Mouse (Mus musculus): ENCODE data around the gene 1700037C18Rik. TPM values are rescaled to one million over a fixed set of nuclear protein-coding genes. Genes with fewer than 3 reads are reported as not detected.

1700037C18Rik gene
- 1 to 10 TPM; 5.9 to 7.2 TPM for total RNA-seq (2021)
- long read RNA-seq, partial matches to known transcripts: 2 of 9 reads
- long read RNA-seq, other reads (novel, unspliced or antisense): 6 of 9 reads

- peak; percentile 90 to 96 for DNase-seq (ENCODE audit: low spot score in 2 of 2)
Observed at GRCm38 (mm10) chr16:3908537-3909111, at the start of gene 1700037C18Rik, which contains the start of gene Cluap1. Gene 1700037C18Rik, minus strand, starts transcription at chr16:3908689. Gene Cluap1, plus strand, starts transcription at chr16:3908801.

GRCm38 (mm10) chr16:3956369-3956768 is 47.9 kb upstream of the 1700037C18Rik start:
- DNase-seq (ENCODE audit: low spot score in 2 of 2): no peak

- no peak for DNase-seq (ENCODE audit: low spot score in 2 of 2)
Observed at GRCm38 (mm10) chr16:3951141-3951540, 42.7 kb upstream of the 1700037C18Rik start.

- no peak for DNase-seq (ENCODE audit: low spot score in 2 of 2)
Observed at GRCm38 (mm10) chr16:3934701-3935100, 26.2 kb upstream of the 1700037C18Rik start.

GRCm38 (mm10) chr16:3934091-3934490 is 25.6 kb upstream of the 1700037C18Rik start:
- no peak for DNase-seq (ENCODE audit: low spot score in 2 of 2)

DNA sequence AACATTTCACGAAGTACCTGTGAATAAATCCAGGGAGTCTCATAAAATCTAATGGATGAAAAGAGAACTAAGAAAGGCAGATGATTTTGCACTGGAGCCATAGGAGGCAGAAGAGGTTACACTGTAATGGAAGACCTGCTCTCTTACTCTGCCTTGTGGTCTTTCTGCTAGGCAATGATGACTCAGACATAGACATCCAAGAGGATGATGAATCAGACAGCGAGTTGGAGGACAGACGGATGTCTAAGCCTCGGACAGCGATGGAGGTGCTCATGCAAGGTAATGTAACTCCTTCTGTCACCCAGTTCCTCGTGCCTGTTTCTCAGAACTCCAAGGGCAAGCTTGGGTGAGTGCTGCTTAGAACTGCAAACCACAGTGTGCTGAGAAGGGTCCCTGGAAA is 25.0 kb upstream of the 1700037C18Rik start:
- DNase-seq (ENCODE audit: low spot score in 2 of 2): no peak

GRCm38 (mm10) chr16:3929151-3929550 is 20.7 kb upstream of the 1700037C18Rik start:
- DNase-seq (ENCODE audit: low spot score in 2 of 2): no peak

DNA sequence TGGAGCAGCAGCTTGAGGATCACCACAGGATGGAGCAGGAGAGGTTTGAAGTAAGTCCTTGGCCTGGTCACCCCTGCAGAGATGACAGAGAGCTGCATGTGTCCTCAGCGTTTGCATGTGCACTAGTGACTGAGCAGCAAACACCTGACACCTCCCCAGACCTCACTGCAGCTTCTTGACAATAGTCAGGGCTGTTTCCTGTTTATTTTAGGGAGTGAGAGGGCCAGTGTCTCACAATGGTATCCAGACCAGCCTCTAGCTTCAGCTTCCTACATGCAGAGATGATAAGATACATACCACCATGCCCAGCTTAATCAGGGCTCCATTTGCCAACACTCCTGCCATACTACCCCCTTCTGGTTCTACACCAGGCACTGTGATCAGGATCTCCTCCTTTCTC is 20.1 kb upstream of the 1700037C18Rik start:
- DNase-seq (ENCODE audit: low spot score in 2 of 2): no peak

DNA sequence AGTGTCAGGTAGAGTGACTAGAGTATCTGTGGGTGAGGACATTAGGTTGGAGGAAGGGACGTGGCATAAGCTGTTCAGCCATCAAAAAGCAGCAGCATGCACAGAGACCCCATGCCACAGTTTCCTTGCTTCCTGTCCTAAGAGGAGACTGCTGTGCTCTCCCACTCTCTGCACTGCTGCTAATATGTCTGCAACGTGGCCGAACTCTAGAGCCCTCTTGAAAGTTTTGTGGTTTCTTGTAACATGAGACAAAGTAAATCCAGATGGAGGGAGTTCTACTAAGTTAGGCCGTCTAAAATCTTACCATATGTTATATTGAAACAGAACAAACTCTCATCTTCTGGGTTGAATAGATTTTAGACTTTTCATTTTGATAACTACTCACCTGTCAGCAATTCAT is 15.5 kb upstream of the 1700037C18Rik start:
- no peak for DNase-seq (ENCODE audit: low spot score in 2 of 2)

- DNase-seq (ENCODE audit: low spot score in 2 of 2): no peak
Observed at GRCm38 (mm10) chr16:3923515-3923914, 15.0 kb upstream of the 1700037C18Rik start.

- no peak for DNase-seq (ENCODE audit: low spot score in 2 of 2)
Observed at GRCm38 (mm10) chr16:3920756-3921155, 12.3 kb upstream of the 1700037C18Rik start.

DNA sequence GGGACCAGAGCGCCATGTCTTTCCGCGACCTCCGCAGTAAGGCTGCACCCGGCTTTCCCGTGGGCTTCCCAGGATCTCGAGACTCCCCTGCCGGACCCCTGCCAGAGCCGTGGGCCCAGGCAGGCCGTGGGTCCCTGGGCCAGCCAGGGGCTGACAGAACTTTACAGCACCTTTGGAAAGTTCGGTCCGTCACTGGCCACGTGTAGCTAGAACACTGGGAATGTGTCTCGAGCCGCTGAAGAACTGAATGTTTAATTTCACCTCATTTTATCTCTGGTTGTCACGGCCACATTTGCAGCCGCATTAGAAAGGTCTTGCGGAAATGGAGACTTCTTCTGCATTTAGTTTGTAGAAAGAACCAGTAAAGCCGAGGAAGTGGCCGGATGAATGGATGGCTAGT is 629 bp upstream of the 1700037C18Rik start:
- no peak for DNase-seq (ENCODE audit: low spot score in 2 of 2)

DNA sequence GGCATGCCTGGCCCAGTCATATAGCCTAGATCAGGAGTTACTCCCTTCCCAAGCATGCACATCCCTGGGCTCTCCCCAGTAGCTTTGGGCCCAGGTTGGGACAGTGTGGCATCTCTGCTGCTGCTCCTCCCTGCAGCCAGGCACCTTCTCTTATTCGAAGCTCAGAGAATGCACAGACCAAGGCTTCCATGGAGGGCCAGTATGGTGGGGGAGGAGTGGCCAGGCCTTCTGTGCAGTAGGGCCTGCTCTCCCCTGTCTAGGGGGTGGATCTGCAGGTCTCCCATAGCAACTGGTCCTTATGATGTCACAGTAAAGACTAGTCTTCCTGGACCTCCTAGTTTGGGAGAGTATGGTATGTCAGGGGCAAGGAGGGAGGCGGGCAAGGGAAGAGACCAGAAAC is 1.0 kb downstream of the 1700037C18Rik start:
- DNase-seq (ENCODE audit: low spot score in 2 of 2): no peak

- no peak for DNase-seq (ENCODE audit: low spot score in 2 of 2)
Observed at GRCm38 (mm10) chr16:3896553-3896952, 11.9 kb downstream of the 1700037C18Rik start.

- no peak for DNase-seq (ENCODE audit: low spot score in 2 of 2)
Observed at GRCm38 (mm10) chr16:3896046-3896445, 12.4 kb downstream of the 1700037C18Rik start.

DNA sequence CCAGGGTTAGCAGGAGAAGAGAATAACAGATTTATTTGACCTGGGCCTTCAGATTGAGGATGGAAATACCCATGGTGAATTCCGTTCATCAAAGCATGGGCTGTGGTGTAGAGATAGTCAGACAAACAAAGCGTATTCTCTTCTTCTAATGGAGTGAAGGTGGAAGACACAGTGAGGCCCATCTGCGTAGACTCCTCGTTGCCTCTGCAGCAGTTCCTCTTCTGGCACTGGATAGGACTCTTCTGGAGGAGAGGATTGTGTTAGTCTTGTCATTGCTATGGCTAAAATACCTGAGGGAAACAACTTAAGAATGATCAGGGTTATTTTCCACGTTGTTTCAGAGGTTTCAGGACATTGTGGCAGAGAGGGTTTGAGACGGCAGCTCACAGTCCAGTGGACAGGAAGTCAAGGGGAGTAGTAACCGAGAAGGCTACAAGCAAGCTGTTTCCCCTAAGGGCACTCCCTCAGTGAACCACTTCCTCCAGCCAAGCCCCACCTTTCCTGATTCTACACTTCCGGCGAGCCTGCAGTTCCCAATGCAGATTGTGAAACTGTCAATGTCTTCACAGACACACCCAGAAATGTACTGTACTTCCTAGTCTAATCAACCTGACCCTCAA is 13.2 kb downstream of the 1700037C18Rik start:
- no peak for DNase-seq (ENCODE audit: low spot score in 2 of 2)

DNA sequence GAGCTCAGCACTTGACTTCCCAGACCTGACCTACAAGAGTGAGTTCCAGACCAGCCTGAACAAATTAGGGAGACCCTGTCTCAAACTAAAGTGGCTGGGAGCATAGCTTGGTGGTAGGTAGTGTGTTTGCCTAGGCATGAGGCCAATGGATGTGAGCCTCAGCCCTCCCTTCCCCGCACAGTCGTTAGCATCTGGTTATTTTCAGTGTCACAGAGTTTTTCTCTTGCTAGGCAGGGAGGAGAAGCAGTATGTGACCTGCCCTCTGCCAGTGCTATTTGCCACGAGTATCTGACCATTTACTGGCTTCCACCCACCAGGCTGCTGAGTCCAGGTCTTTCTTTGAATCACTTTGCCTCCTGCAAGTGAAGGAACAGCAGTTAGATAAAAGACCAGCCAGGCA is 14.8 kb downstream of the 1700037C18Rik start:
- no peak for DNase-seq (ENCODE audit: low spot score in 2 of 2)

DNA sequence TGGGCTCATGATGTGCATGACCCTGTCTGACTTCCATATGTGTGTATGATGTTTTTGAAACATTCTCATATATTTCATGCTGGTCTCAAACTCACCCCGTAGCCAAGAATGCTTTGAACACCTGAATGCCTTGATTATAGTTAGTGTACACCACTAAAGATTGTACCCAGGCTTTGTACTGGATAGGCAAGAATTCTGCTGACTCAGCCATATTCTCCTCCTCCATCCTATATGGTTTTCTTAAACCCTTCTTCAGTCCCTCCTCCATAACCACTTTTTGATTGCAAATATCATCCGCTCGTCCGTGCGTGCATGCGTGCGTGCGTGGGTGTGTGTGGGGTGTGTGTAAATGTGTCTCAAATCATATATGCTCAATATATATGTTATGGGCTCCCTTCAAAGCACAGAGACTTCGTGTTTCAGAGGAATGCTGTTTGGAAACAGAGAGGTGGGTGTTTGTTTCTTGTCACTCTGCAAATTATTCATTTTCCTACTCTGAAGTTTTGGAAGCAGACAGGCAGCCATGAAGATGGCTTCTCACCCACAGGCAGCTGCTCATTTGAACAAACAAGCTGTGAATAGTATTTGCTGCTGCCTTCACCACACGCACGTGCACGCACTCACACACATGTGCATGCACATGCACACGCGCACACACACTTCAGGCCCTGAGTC is 16.7 kb downstream of the 1700037C18Rik start:
- DNase-seq (ENCODE audit: low spot score in 2 of 2): peak in 1 of 2 experiments; percentile 63

DNA sequence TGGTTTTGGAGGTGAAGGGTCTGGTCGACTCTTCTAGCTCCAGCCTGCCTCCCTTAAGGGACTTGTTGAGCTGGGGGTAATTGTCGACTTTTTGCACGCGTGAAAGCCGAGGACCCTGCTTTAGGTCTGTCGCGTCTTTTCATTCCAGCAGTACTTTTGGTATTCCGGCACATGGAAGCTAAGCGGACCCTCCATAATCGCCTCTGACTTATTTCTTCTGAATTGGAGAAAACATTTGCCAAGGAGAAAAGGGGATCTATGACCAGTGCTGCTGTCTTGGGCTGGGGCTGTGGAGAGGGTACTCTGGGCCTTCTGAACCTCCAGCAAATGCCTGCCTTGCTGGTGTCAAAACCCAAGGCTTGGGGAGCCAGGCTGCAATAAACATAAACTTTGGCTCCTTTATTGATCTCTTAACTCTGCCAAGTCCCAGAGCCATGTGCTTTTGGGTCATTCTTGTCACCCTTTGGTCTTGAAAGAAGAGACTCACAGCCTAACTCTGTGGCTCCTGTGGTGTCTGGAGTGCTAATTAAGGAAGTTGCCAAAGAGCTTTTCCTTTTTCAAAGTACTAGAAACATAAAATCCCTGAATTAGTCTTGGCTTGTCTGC is 23.3 kb downstream of the 1700037C18Rik start:
- DNase-seq (ENCODE audit: low spot score in 2 of 2): no peak

- peak; percentile 93 to 95 for DNase-seq (ENCODE audit: low spot score in 2 of 2)
Observed at GRCm38 (mm10) chr16:3884201-3885064, 24.1 kb downstream of the 1700037C18Rik start, which contains the start of the genes Zfp597 and Gm20695. Gene Zfp597, minus strand, starts transcription at chr16:3884561. Gene Gm20695, plus strand, starts transcription at chr16:3884648.

GRCm38 (mm10) chr16:3876346-3876745 is 32.1 kb downstream of the 1700037C18Rik start:
- no peak for DNase-seq (ENCODE audit: low spot score in 2 of 2)
